Mouse (Mus musculus) spleen, postnatal 36 days (tissue): ENCODE measurements around the gene Nfia.

Experiments used
- DNase-seq, 2 experiments: peaks; one replicate each; pipeline ENCODE4 v3.0.0; 2022; ENCODE audit warnings: low spot score in 2 of 2, mixed read lengths in 1 of 2

Nfia gene

GRCm38 (mm10) chr4:97868938-97869440 is 96.5 kb downstream of the Nfia start:
- peak; percentile 23 to 30 for DNase-seq

DNA sequence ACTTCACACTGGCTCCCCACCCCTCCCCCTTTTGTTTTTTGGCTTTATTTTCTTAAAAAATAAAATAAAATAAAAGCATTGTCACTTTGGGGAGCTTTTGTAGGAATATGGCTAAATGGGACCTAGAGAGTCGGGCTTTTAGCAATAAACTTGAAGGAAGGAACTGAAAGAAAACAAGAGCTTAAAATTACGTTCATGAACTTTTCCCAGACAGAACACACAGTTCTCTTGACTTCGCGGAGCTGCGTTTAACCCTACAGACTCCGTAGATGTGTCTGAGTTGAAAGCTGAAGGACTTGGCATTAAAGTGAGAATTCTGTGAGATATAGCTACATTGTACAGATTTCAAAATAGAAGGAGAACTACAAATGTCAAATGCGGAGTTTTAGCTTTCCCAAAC is 96.9 kb downstream of the Nfia start:
- no peak for DNase-seq

DNA sequence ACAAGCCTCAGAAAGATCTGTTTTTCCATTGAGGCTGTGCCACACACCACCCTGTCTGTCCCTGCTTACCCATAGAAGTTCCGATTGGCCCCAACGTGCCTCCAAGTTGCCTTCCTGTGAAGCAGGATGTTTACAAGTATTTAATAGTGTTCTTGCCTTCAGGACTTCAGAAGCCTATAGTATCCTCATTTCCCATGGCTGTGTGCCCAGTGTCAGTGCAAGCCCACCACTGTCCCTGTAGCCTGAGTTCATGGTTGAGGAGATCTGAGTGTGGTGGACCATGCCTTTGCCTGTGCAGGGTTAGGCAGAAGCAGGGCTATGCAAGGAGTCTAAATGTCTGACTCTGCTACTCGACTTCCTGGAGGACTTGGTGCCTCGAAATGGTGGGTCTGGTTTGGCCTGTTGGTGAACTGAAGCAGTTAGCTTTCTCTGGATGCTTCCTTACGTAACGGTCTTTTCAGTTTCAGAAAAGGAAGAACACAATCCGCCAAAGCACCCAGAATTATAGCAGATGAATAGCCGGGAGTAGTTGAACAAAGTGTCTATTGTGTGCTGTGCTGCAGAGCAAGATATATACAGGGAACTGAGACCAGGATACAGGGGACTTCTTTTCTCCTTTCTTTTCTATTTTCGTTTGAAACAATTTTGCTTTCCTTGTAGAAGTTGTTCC is 99.4 kb downstream of the Nfia start:
- DNase-seq, result no peak

GRCm38 (mm10) chr4:97874916-97875315 is 102.4 kb downstream of the Nfia start:
- no peak for DNase-seq

GRCm38 (mm10) chr4:97875901-97876300 is 103.4 kb downstream of the Nfia start:
- no peak for DNase-seq

DNA sequence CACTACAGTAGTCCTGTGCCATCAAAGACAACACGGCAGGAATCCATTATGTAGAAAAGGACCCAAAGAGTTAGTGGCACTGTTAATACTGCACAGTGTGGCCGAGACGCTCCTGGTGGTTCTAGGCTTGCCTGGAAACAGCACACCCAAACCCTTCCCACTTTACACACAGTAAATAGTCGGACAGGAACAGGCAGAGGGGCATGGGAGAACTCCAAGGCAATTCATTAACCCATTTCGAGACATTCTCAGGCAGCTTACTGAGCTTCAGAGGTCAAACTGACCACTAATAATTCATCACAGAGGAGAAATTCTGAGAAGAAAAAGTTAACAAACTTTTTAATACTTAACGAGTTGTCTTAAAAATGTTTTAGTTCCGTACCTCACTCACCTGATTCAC is 107.2 kb downstream of the Nfia start:
- no peak for DNase-seq

- no peak for DNase-seq
These were observed 107.9 kb downstream of the Nfia start for GRCm38 (mm10) chr4:97880120-97881055.

GRCm38 (mm10) chr4:97885574-97885973 is 113.0 kb downstream of the Nfia start:
- DNase-seq, result no peak

DNA sequence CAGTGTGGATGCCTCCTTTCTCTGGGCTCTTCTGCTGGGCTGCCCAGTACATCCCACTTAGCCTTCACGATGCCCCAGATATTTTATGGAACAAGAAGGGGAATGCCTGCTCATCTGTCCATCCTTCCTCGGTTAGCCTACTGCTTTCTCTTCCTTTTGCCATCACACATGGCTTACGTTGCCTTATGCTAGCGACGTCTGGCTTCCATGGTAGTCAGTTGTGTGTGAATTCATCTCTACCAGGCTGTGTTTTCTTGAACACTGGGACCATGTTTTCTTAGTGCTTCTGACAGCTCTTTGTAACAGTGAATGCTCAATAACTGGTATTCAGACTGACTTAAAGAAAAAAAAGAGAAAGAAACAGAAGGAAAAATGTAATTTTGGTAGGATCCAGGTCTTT is 113.7 kb downstream of the Nfia start:
- no peak for DNase-seq

DNA sequence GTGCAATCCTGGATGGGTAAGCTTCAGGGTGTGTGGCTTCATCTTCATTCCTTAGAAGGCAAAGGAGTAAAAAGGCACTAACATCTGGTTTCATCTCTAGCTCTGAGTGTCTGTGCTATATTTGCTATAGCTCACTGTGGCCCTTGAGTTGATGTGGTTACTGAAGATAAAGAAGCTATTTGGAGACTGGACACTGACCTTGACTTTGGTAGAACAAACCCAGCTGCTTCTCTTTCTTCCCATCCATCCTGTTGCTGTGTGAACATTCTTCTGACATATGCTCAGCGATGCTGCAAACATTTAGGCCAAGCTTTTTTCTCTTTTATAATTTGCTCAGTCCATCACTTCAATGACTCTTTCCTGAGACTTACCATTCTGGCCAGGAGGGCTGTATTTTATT is 114.7 kb downstream of the Nfia start:
- no peak for DNase-seq

GRCm38 (mm10) chr4:97891063-97891462 is 118.5 kb downstream of the Nfia start:
- DNase-seq, result no peak

DNA sequence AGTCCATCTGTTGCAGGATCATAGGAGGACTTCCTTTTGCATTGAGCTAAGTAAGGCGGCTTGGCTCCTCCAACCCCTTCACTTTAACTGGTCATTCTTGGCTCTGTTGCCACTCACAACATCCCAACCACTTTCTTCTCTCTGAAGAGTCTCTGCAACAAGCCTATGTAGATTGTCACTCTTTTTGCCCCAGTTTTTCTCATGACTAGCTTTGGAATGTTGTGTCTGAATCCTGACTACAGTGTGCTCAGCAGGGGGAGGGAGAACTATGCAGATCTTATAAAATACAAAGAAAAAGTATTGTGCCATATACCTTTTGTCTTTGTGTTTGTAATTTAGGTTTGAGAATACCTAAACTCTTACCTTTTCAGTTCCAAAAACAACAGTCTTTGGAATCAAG is 119.1 kb downstream of the Nfia start:
- DNase-seq, result no peak

DNA sequence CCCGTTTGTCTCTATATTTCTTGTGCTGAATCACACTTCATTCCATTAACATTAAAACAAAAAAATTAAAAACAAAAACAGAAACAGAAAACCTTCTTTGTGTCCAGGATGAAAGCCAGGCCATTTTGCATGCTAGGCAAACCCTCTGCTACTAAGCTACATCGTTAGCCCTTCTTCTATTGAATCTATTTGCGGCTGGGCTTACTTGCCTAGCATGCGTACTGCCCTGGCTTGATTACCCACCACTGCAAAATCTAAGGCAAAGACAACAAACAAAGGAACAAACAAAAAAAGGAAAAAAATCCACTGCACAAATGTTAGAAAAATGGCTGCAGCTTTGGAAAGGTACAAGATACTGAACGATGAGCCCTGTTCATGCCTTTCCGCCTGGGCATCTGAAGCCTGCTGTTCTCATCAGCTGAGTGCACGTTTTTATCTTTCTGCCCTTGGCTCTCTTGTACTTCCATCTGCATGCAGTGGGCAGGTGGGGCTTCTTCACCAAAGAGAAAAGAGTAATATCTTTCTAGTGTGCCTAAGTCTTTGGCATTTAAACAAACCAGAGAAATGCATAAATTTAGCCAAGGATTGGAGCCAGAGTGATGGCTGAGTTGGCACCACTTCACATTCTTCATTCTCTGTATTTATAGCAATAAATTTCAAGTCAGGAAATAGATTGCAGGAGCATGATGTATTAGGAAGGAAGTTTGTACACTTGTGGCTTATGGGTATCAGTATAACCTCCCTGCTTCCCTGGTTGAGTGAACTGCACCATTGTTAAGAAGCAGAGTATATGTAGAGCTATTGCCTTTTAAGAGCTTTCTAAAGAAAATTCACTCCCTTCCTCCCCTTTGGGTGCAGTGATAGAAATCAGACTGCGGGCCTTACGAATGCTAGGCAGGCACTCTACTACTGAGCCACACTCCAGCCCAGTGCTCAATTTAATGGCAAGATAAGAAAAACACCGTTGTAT is 121.7 kb downstream of the Nfia start:
- DNase-seq, result no peak

- no peak for DNase-seq
These were observed 123.4 kb downstream of the Nfia start for GRCm38 (mm10) chr4:97895940-97896339.

GRCm38 (mm10) chr4:97900256-97900944 is 127.9 kb downstream of the Nfia start:
- no peak for DNase-seq

- no peak for DNase-seq
These were observed 133.3 kb downstream of the Nfia start for GRCm38 (mm10) chr4:97905826-97906225.

DNA sequence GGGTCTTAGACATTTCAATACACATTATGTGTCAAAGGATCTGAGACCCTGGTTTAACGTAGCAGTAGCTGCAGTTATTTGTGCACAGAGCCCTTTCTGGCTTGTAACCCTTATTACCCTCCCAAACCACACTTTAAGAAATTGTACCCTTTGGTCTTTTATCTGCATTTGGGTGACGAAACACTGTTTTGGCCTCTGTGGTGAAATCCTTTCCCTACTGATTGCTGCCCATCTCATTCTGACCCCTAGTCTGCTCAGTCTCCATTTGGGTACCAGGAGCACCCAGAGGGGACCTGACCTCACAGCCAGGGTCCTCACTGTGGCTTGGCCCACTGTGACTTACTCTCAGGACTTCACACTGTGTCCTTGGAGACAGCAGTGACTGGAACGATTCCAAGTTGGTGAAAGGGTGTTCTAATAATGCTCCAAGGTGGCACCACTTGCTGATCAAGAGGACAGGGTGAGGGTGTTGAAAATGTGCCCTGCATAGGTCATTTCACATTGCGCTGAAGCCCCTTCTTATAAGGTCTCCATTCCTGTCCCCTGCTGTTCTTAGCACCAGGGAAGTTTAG is 136.1 kb downstream of the Nfia start:
- no peak for DNase-seq

- no peak for DNase-seq
These were observed 137.7 kb downstream of the Nfia start for GRCm38 (mm10) chr4:97910115-97910776.

- DNase-seq, result no peak
These were observed 138.4 kb downstream of the Nfia start for GRCm38 (mm10) chr4:97910777-97911580.
